Mouse (Mus musculus): Measurements from ENCODE around the gene Fam169b.

DNA sequence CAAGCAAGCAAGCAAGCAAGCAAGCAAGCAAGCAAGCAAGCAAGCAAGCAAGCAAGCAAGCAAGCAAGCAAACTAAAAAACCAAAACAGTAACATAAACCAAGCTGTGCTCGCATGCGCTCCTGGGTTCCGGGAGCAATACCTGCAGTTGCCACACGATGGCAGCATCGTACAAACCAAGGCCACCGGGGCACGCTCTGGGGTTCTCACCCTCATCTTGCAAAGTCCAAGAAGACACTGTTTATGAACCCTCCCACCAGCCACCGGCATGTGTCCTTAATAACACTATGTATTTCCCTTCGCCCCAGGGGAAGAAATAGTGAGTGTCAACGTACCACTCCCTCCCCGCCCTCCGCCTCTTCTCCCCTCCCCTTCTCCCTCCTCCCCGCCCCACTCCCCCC is 96.1 kb downstream of the Fam169b start:
- no peak for TF ChIP-seq POLR2A (IDR thresholded peaks at IDR 0.05; ENCODE audit: low read depth, low read length)
- TF ChIP-seq CTCF (IDR thresholded peaks at IDR 0.05; ENCODE audit: borderline replicate concordance, insufficient read depth, low read length), result peak; percentile 95
